Mouse (Mus musculus): Measurements from ENCODE around the gene Gm4779. TPM values are rescaled to one million over a fixed set of nuclear protein-coding genes. Genes with fewer than 3 reads are reported as not detected.
A peak's percentile ranks its signal among the peaks of the same experiment; 100 is the strongest.
"Not testable (repeated sequence)": the region's sequence is repeated elsewhere in the genome, so short reads cannot be mapped to it uniquely, and the experiment has no call there.

The Gm4779 gene
- polyA plus RNA-seq (2011; ENCODE audit: insufficient read depth, insufficient read length, low replicate concordance, missing spikeins) = 0.66 TPM in 1 of 2 replicates, not detected in the other

GRCm38 (mm10) chrX:101794342-101794741, at the start of gene Gm4779, which contains the start of gene 8030474K03Rik:
TSS of gene Gm4779 (minus strand) at chrX:101794423.
TSS of gene 8030474K03Rik (plus strand) at chrX:101794656.
- TF ChIP-seq POLR2A (IDR thresholded peaks at IDR 0.05; ENCODE audit: borderline replicate concordance, control insufficient read depth, low read depth, low read length) (no peak), CTCF (IDR thresholded peaks at IDR 0.05; ENCODE audit: control insufficient read depth, insufficient read depth, low read length) (no peak)
- Histone ChIP-seq H3K27ac (ENCODE audit: control insufficient read depth, insufficient read depth, low read depth, low read length, poor library complexity) (no peak within 1 kb of the TSS), H3K4me3 (replicated peaks; ENCODE audit: control insufficient read depth, low read depth, low read length) (no peak within 1 kb of the TSS), H3K4me1 (ENCODE audit: control insufficient read depth, insufficient read depth, low read length) (no peaks in the 10 kb centered on the region)
- 94% methylated on average over 35 of the region's 35 CpGs for WGBS

DNA sequence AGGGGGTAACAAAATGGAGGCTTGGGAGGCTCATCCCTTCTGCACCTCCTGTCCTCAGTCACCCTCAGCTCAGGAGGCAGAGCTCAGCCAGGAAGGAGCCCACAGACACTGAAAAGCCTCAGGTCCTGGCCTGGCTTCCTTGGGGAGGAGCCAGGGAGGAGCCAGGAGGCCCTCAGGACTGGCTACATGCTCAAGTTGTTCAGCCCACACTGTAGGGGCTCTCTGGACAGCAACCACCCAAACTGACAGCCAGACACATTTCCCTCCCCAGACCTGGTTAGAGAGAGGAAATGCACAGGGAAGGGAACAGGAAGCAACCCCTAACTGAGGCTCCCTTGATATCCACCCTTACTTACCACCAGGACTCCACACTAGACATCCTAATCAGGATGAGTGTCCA, 25.8 kb upstream of the Gm4779 start:
- not testable (repeated sequence) for H3K27ac ChIP-seq (ENCODE audit: control insufficient read depth, insufficient read depth, low read depth, low read length, poor library complexity); H3K4me3 ChIP-seq (replicated peaks; ENCODE audit: control insufficient read depth, low read depth, low read length); H3K4me1 ChIP-seq (ENCODE audit: control insufficient read depth, insufficient read depth, low read length)

DNA sequence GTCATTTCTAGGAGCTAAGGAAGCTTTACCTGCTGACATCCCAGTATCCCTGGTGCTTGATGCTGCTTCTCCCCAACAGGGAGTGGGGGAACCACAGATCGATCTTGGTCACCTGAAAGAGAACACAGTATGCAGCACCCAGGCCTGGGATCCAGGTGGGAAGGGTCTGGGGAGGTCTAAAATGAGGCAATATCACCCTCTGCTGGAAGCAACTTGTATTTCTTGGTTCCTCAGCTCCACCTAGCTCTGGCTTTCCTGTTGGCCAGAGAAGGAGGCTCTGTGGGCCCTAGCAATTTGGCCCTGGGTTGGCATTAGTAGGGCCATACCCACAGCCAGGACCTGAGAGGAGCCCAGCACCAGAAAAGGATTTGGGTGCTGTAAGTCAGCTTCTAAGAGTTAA, 24.9 kb upstream of the Gm4779 start:
- no peak for TF ChIP-seq POLR2A (IDR thresholded peaks at IDR 0.05; ENCODE audit: borderline replicate concordance, control insufficient read depth, low read depth, low read length)
- TF ChIP-seq CTCF (IDR thresholded peaks at IDR 0.05; ENCODE audit: control insufficient read depth, insufficient read depth, low read length) = no peak
- Histone ChIP-seq H3K4me1 (ENCODE audit: control insufficient read depth, insufficient read depth, low read length) (no peaks in the 10 kb centered on the region), H3K27ac (ENCODE audit: control insufficient read depth, insufficient read depth, low read depth, low read length, poor library complexity) (no peak overlapping the region), H3K4me3 (replicated peaks; ENCODE audit: control insufficient read depth, low read depth, low read length) (no peak overlapping the region)
- WGBS = 33% methylated on average over 1 of the region's 1 CpGs

DNA sequence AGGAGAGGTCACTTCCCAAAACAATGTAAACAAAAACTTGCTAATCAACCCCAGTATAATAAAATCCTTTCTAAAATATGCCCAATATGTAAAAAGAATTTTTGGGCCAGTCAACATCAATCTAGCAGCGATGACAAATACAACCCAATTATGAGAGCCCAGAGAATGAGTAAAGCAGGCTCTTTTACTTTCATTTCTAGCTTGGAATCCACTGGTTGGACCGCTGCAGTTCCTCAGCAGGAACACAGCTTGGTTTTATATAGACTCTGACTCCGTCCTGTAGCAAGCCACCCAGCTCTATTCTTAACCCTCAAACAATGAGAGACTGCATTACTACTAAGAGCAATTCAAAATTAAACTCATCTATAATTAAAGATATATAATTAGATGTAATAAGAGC, 17.5 kb upstream of the Gm4779 start:
- WGBS = 8% methylated on average over 3 of the region's 3 CpGs
- no peaks in the 10 kb centered on the region for H3K4me1 ChIP-seq (ENCODE audit: control insufficient read depth, insufficient read depth, low read length)
- TF ChIP-seq CTCF (IDR thresholded peaks at IDR 0.05; ENCODE audit: control insufficient read depth, insufficient read depth, low read length) = no peak
- no peak for TF ChIP-seq POLR2A (IDR thresholded peaks at IDR 0.05; ENCODE audit: borderline replicate concordance, control insufficient read depth, low read depth, low read length)
- no peak overlapping the region for H3K27ac ChIP-seq (ENCODE audit: control insufficient read depth, insufficient read depth, low read depth, low read length, poor library complexity)
- no peak overlapping the region for H3K4me3 ChIP-seq (replicated peaks; ENCODE audit: control insufficient read depth, low read depth, low read length)

GRCm38 (mm10) chrX:101805512-101805911, 11.3 kb upstream of the Gm4779 start:
- H3K27ac ChIP-seq (ENCODE audit: control insufficient read depth, insufficient read depth, low read depth, low read length, poor library complexity) = no peak overlapping the region
- WGBS = 27% methylated on average over 2 of the region's 2 CpGs
- TF ChIP-seq CTCF (IDR thresholded peaks at IDR 0.05; ENCODE audit: control insufficient read depth, insufficient read depth, low read length) (no peak), POLR2A (IDR thresholded peaks at IDR 0.05; ENCODE audit: borderline replicate concordance, control insufficient read depth, low read depth, low read length) (no peak)
- no peaks in the 10 kb centered on the region for H3K4me1 ChIP-seq (ENCODE audit: control insufficient read depth, insufficient read depth, low read length)
- no peak overlapping the region for H3K4me3 ChIP-seq (replicated peaks; ENCODE audit: control insufficient read depth, low read depth, low read length)

- Histone ChIP-seq H3K27ac (ENCODE audit: control insufficient read depth, insufficient read depth, low read depth, low read length, poor library complexity) (no peak overlapping the region), H3K4me3 (replicated peaks; ENCODE audit: control insufficient read depth, low read depth, low read length) (no peak overlapping the region), H3K4me1 (ENCODE audit: control insufficient read depth, insufficient read depth, low read length) (no peaks in the 10 kb centered on the region)
- TF ChIP-seq POLR2A (IDR thresholded peaks at IDR 0.05; ENCODE audit: borderline replicate concordance, control insufficient read depth, low read depth, low read length) (no peak), CTCF (IDR thresholded peaks at IDR 0.05; ENCODE audit: control insufficient read depth, insufficient read depth, low read length) (peak; percentile 67)
- WGBS = 45% methylated on average over 4 of the region's 4 CpGs
Measured at GRCm38 (mm10) chrX:101791551-101791950, 2.7 kb downstream of the Gm4779 start.

DNA sequence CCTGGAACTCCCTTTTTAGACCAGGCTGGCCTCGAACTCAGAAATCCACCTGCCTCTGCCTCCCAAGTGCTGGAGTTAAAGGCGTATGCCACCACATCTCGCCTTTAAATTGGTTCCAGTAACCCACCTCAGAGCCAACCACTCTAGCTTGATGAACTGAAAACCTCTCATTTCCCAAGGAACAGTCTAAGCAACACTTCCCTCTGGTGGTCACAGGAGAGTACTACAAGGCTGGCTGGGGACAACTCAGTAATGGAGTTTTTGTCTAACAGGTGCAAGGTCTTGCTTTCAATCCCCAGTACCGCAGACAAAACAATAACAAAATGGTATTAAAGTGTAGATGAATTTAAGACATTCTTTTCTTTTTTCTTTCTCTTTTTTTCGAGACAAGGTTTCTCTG, 22.2 kb downstream of the Gm4779 start:
- WGBS = 30% methylated on average over 5 of the region's 5 CpGs
- TF ChIP-seq POLR2A (IDR thresholded peaks at IDR 0.05; ENCODE audit: borderline replicate concordance, control insufficient read depth, low read depth, low read length) (no peak), CTCF (IDR thresholded peaks at IDR 0.05; ENCODE audit: control insufficient read depth, insufficient read depth, low read length) (peak; percentile 33; the same call in 1 of the 2 replicates)
- Histone ChIP-seq H3K4me3 (replicated peaks; ENCODE audit: control insufficient read depth, low read depth, low read length) (no peak overlapping the region), H3K27ac (ENCODE audit: control insufficient read depth, insufficient read depth, low read depth, low read length, poor library complexity) (no peak overlapping the region), H3K4me1 (ENCODE audit: control insufficient read depth, insufficient read depth, low read length) (peaks cover 2% of the 10 kb centered on the region)

- Histone ChIP-seq H3K27ac (ENCODE audit: control insufficient read depth, insufficient read depth, low read depth, low read length, poor library complexity) (peak overlapping the region; percentile 43; the same call in 1 of the 2 replicates), H3K4me3 (replicated peaks; ENCODE audit: control insufficient read depth, low read depth, low read length) (no peak overlapping the region), H3K4me1 (ENCODE audit: control insufficient read depth, insufficient read depth, low read length) (peaks cover 2% of the 10 kb centered on the region)
- WGBS = 6% methylated on average over 3 of the region's 3 CpGs
- TF ChIP-seq POLR2A (IDR thresholded peaks at IDR 0.05; ENCODE audit: borderline replicate concordance, control insufficient read depth, low read depth, low read length) = no peak
Measured at GRCm38 (mm10) chrX:101770307-101770706, 23.9 kb downstream of the Gm4779 start.

DNA sequence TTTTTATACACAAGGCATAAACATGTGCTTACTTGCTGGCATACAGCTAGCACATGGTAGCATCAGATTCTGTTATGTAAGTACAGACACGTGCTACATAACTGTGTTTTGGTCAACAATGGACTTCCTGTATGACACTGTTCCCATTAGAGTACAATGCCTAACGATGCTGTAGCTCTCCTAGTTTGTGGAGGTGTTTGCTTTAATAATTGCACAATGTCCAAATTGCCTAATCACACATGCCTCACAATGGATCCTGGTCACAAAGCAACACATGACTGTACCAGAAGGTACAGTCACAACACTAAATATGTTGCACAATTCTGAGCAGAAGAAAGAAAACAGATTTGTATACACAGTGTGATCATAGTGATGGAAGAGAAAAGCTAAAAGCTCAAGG, 24.7 kb downstream of the Gm4779 start:
- no peak for TF ChIP-seq POLR2A (IDR thresholded peaks at IDR 0.05; ENCODE audit: borderline replicate concordance, control insufficient read depth, low read depth, low read length)
- TF ChIP-seq CTCF (IDR thresholded peaks at IDR 0.05; ENCODE audit: control insufficient read depth, insufficient read depth, low read length) = no peak
- WGBS = 20% methylated on average over 2 of the region's 2 CpGs
- Histone ChIP-seq H3K4me3 (replicated peaks; ENCODE audit: control insufficient read depth, low read depth, low read length) (no peak overlapping the region), H3K4me1 (ENCODE audit: control insufficient read depth, insufficient read depth, low read length) (peaks cover 2% of the 10 kb centered on the region), H3K27ac (ENCODE audit: control insufficient read depth, insufficient read depth, low read depth, low read length, poor library complexity) (peak overlapping the region; percentile 43; the same call in 1 of the 2 replicates)

All from bone marrow, adult 2 months (tissue).